Mouse (Mus musculus) heart, embryonic 11.5 days (tissue): ENCODE results near the gene Gse1. TPM values are rescaled to one million over a fixed set of nuclear protein-coding genes. Genes with fewer than 3 reads are reported as not detected.

Experiments used
- ATAC-seq: fragments of 200-750 bp; cut with Nextera tagmentation; replicated peaks from 2 replicates; pipeline ENCODE4 v1.8.0; 2017; ENCODE audit warnings: moderate library complexity; ENCODE audit not compliant: insufficient number of reproducible peaks, low FRiP score, low TSS enrichment
- H3K27ac ChIP-seq: fragments of 300-500 bp; sonication (generic); 2 replicates; pipeline ENCODE4 v1.5.1; 2014; ENCODE audit warnings: mild to moderate bottlenecking, low read depth, low read length
- H3K27me3 ChIP-seq: fragments of 300-500 bp; sonication (generic); 2 replicates; pipeline ENCODE4 v1.6.1; 2014; ENCODE audit warnings: mild to moderate bottlenecking, low read length, mixed read lengths; ENCODE audit not compliant: control insufficient read depth, insufficient read depth
- H3K36me3 ChIP-seq: fragments of 300-500 bp; sonication (generic); 2 replicates; pipeline ENCODE4 v1.6.1; 2014; ENCODE audit warnings: mild to moderate bottlenecking, low read length, moderate library complexity, mixed read lengths; ENCODE audit not compliant: control insufficient read depth, insufficient read depth
- H3K4me1 ChIP-seq: fragments of 300-500 bp; sonication (generic); 2 replicates; pipeline ENCODE4 v1.6.1; 2014; ENCODE audit warnings: low read length; ENCODE audit not compliant: control insufficient read depth, insufficient read depth
- H3K4me2 ChIP-seq: fragments of 300-500 bp; sonication (generic); 2 replicates; pipeline ENCODE4 v1.6.1; 2014; ENCODE audit warnings: mild to moderate bottlenecking, moderate library complexity
- H3K4me3 ChIP-seq: fragments of 300-500 bp; sonication (generic); 2 replicates; pipeline ENCODE4 v1.5.1; 2014; ENCODE audit warnings: low read depth, low read length
- H3K9ac ChIP-seq: fragments of 300-500 bp; sonication (generic); 2 replicates; pipeline ENCODE4 v1.6.1; 2014; ENCODE audit warnings: mild to moderate bottlenecking, low read depth, low read length, moderate library complexity
- H3K9me3 ChIP-seq: fragments of 300-500 bp; sonication (generic); replicated peaks from 2 replicates; pipeline ENCODE4 v1.6.1; 2016; ENCODE audit warnings: low read length; ENCODE audit not compliant: control insufficient read depth
- WGBS: fragments of 180-500 bp; shearing (Covaris S2); extraction: QIAGEN DNeasy Blood & Tissue Kit; methylation state at CpG from one replicate; pipeline ENCODE4 v1.1.7; 2014; ENCODE audit not compliant: insufficient replicate concordance; 5-methylcytosine and 5-hydroxymethylcytosine counted together
- polyA plus RNA-seq: library from polyadenylated mRNA; unstranded; fragments of >200 nt; fragmentation: Nextera tagmentation; extraction: Ambion mirVana; gene quantifications from 2 replicates; pipeline ENCODE4 v1.2.1, GENCODE M21; 2014

Gene Gse1
- polyA plus RNA-seq, 1 experiment from 2014 or later, result 12.8 TPM

GRCm38 (mm10) chr8:120251411-120252035 lies 23.3 kb downstream of the Gse1 start:
- WGBS, result 49% methylated on average over 9 of the region's 9 CpGs
- ATAC-seq, result no peak
- Histone ChIP-seq H3K4me2 (no peak overlapping the region), H3K4me1 (peaks cover 25% of the 10 kb centered on the region), H3K27ac (no peak overlapping the region; the same call in 1 of the 2 replicates), H3K9me3 (no peaks in the 10 kb centered on the region), H3K27me3 (no peaks in the 10 kb centered on the region), H3K36me3 (no peaks in the 10 kb centered on the region), H3K9ac (no peak overlapping the region), H3K4me3 (no peak overlapping the region)

GRCm38 (mm10) chr8:120253626-120254025 lies 25.4 kb downstream of the Gse1 start:
- no peak overlapping the region for H3K4me3 ChIP-seq
- no peak overlapping the region for H3K4me2 ChIP-seq
- H3K27me3 ChIP-seq, result no peaks in the 10 kb centered on the region
- H3K9ac ChIP-seq, result no peak overlapping the region
- peaks cover 34% of the 10 kb centered on the region for H3K4me1 ChIP-seq
- no peak overlapping the region for H3K27ac ChIP-seq
- no peak for ATAC-seq
- H3K36me3 ChIP-seq, result no peaks in the 10 kb centered on the region
- WGBS, result 73% methylated on average over 8 of the region's 8 CpGs
- H3K9me3 ChIP-seq, result no peaks in the 10 kb centered on the region

GRCm38 (mm10) chr8:120255406-120255987 lies 27.2 kb downstream of the Gse1 start:
- Histone ChIP-seq H3K9me3 (no peaks in the 10 kb centered on the region), H3K27me3 (no peaks in the 10 kb centered on the region), H3K4me1 (peaks cover 28% of the 10 kb centered on the region), H3K27ac (no peak overlapping the region), H3K4me3 (no peak overlapping the region), H3K4me2 (no peak overlapping the region), H3K36me3 (no peaks in the 10 kb centered on the region), H3K9ac (peak overlapping the region; percentile 36; the same call in 1 of the 2 replicates)
- WGBS, result 82% methylated on average over 6 of the region's 6 CpGs
- no peak for ATAC-seq

GRCm38 (mm10) chr8:120256958-120257357 lies 28.7 kb downstream of the Gse1 start:
- Histone ChIP-seq H3K9ac (no peak overlapping the region), H3K9me3 (no peaks in the 10 kb centered on the region), H3K4me1 (peaks cover 27% of the 10 kb centered on the region), H3K4me2 (no peak overlapping the region), H3K4me3 (no peak overlapping the region), H3K27ac (0 out of 2 replicates have a peak overlapping the region, but pooled peaks have one; percentile 2), H3K36me3 (no peaks in the 10 kb centered on the region), H3K27me3 (no peaks in the 10 kb centered on the region)
- WGBS, result 39% methylated on average over 6 of the region's 6 CpGs
- no peak for ATAC-seq

GRCm38 (mm10) chr8:120259206-120259605 lies 30.9 kb downstream of the Gse1 start:
- WGBS, result 82% methylated on average over 13 of the region's 13 CpGs
- no peak for ATAC-seq

GRCm38 (mm10) chr8:120260677-120261076 lies 32.4 kb downstream of the Gse1 start:
- Histone ChIP-seq H3K27me3 (peaks cover 2% of the 10 kb centered on the region; the same call in 1 of the 2 replicates), H3K4me3 (no peak overlapping the region), H3K4me2 (no peak overlapping the region), H3K9me3 (no peaks in the 10 kb centered on the region), H3K36me3 (no peaks in the 10 kb centered on the region), H3K27ac (no peak overlapping the region), H3K9ac (no peak overlapping the region), H3K4me1 (peaks cover 45% of the 10 kb centered on the region)
- ATAC-seq, result no peak
- WGBS, result 77% methylated on average over 5 of the region's 5 CpGs

More at GRCm38 (mm10) chr8:120259206-120259605, 30.9 kb downstream of the Gse1 start:
- Histone ChIP-seq H3K27ac (no peak overlapping the region), H3K9ac (no peak overlapping the region), H3K9me3 (no peaks in the 10 kb centered on the region), H3K4me2 (no peak overlapping the region), H3K36me3 (no peaks in the 10 kb centered on the region), H3K27me3 (peaks cover 2% of the 10 kb centered on the region; the same call in 1 of the 2 replicates), H3K4me3 (no peak overlapping the region), H3K4me1 (peaks cover 31% of the 10 kb centered on the region)

GRCm38 (mm10) chr8:120261338-120262120 lies 33.3 kb downstream of the Gse1 start:
- ATAC-seq, result no peak
- no peak overlapping the region for H3K4me2 ChIP-seq
- peaks cover 43% of the 10 kb centered on the region for H3K4me1 ChIP-seq

GRCm38 (mm10) chr8:120263879-120264278 lies 35.6 kb downstream of the Gse1 start:
- no peak overlapping the region for H3K4me2 ChIP-seq
- H3K9me3 ChIP-seq, result no peaks in the 10 kb centered on the region
- H3K36me3 ChIP-seq, result no peaks in the 10 kb centered on the region
- H3K27me3 ChIP-seq, result peaks cover 2% of the 10 kb centered on the region; the same call in 1 of the 2 replicates
- no peak overlapping the region for H3K4me3 ChIP-seq
- WGBS, result 85% methylated on average over 5 of the region's 5 CpGs
- ATAC-seq, result no peak
- H3K27ac ChIP-seq, result no peak overlapping the region
- H3K9ac ChIP-seq, result no peak overlapping the region
- peaks cover 43% of the 10 kb centered on the region for H3K4me1 ChIP-seq

More at GRCm38 (mm10) chr8:120261338-120262120, 33.3 kb downstream of the Gse1 start:
- H3K9me3 ChIP-seq, result no peaks in the 10 kb centered on the region
- WGBS, result 43% methylated on average over 21 of the region's 21 CpGs
- H3K27ac ChIP-seq, result no peak overlapping the region
- no peak overlapping the region for H3K4me3 ChIP-seq
- no peak overlapping the region for H3K9ac ChIP-seq
- peaks cover 2% of the 10 kb centered on the region; the same call in 1 of the 2 replicates for H3K27me3 ChIP-seq
- H3K36me3 ChIP-seq, result no peaks in the 10 kb centered on the region
